Mouse (Mus musculus): ENCODE data around the gene Evpl.

DNA sequence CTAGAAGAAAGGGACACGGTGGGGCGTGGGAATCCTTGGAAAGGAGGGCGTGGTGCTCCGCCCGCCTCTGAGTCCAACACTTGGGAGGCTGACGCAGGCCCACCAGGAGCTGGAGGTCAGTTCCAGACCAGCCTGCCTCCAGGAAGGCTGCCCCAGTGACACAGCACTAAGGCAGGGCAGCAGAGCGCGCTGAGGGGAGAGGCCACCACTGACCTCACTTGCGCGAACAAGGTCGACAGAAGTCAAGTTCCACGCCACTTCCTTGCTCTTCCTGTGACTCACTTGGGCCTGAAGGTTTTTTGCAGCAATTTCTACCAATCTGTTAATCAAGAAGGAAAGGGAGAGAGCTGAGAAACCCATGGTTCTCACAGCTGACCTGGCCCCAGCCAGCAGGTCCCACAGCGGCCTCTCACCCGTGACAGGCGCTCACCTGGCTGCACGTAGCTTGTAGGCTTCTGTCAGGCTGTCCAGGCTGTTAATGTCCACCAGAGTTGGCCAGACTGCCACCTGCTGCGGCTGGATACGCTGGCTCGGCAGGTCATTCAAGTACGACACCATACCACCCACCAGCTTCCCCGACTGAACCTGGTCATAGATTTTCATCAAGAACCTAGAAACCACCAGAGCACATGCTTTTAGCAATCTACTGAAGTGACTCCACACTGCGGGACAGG is 63.0 kb downstream of the Evpl start:
- no peak for TF ChIP-seq POLR2A (IDR thresholded peaks at IDR 0.05; ENCODE audit: low read depth, low read length)
- TF ChIP-seq CTCF (conservative IDR thresholded peaks at IDR 0.05; ENCODE audit: insufficient read depth, insufficient read length, low read depth, low read length): 0 out of 2 replicates have a peak, but pooled peaks have one; percentile 0

All from kidney, adult 2 months (tissue).